Mouse (Mus musculus) CH12.LX (cell line): ENCODE measurements at regions not wholly inside any gene's neighbourhood (a gene's known extent, or its start where the extent isn't known, plus 50 kb on each side); places are given as distances from the start of the nearest gene placed in this dataset.

ENCODE experiments used
- CHD1 ChIP-seq: IDR thresholded peaks from 2 replicates; pipeline ENCODE4 v1.6.1; 2012; ENCODE audit warnings: low read depth, low read length, improper control_type of control experiment, inconsistent platforms
- EP300 ChIP-seq: IDR thresholded peaks from 2 replicates; pipeline ENCODE4 v1.6.1; 2011; ENCODE audit warnings: low read length, improper control_type of control experiment
- RCOR1 ChIP-seq: conservative IDR thresholded peaks from 2 replicates; pipeline ENCODE4 v1.6.1; 2012; ENCODE audit warnings: low read depth, mild to moderate bottlenecking, inconsistent platforms, low read length, improper control_type of control experiment
- USF2 ChIP-seq: conservative IDR thresholded peaks from 2 replicates; pipeline ENCODE4 v1.6.1; 2011; ENCODE audit warnings: low read depth, low read length, improper control_type of control experiment

GRCm38 (mm10) chr19:57542506-57542905, 68.3 kb upstream of the Atrnl1 start:
- TF ChIP-seq RCOR1 (no peak), EP300 (no peak), CHD1 (no peak), USF2 (no peak)
